ENCODE assay signal across 8 mouse cellular contexts in the genomic region with DNA sequence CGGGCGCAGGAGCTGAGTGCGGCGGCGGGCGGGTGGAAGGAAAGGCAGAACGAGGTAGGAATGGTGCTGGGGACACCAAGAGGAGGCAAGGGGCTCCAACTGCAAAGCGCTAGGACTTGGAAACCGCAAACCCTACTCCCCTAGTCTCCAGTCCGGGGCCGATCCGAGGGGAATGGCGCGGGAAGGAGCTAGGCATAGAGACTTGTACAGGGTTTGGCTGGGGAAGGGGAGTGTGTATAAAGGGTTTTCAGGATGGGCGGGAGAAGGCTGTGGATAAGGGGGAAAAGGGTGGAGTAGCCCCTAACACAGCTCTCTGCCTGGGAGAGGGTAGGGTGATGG. TPM values are rescaled to one million over a fixed set of nuclear protein-coding genes. Genes with fewer than 3 reads are reported as not detected.
DNase-seq lines count a peak whose midpoint lies in the region; ATAC-seq and TF ChIP-seq lines count a peak whose summit lies in the region.

No protein-coding gene starts in this region.

- H3K4me3 ChIP-seq in lung, embryonic 15.5 days: peak overlapping the region; percentile 43
- H3K4me3 ChIP-seq in forebrain, embryonic 10.5 days: peak overlapping the region; percentile 52
- peak overlapping the region; percentile 48 for H3K4me3 ChIP-seq in limb, embryonic 13.5 days
- peak overlapping the region; percentile 31 for H3K4me3 ChIP-seq in small intestine, adult 2 months (ENCODE audit: low read depth, low read length)

- no peak for TF ChIP-seq POLR2A in small intestine, adult 2 months (IDR thresholded peaks at IDR 0.05; ENCODE audit: low read depth, low read length)

- TF ChIP-seq CTCF in small intestine, adult 2 months (IDR thresholded peaks at IDR 0.05; ENCODE audit: extremely low read depth, insufficient read length, insufficient replicate concordance, low read depth, low read length): no peak

- peaks cover 85% of the 10 kb centered on the region for H3K27me3 ChIP-seq in lung, embryonic 15.5 days
- H3K27me3 ChIP-seq in forebrain, embryonic 10.5 days (ENCODE audit: poor library complexity, severe bottlenecking): peaks cover 100% of the 10 kb centered on the region
- H3K27me3 ChIP-seq in limb, embryonic 13.5 days: peaks cover 94% of the 10 kb centered on the region
- H3K27me3 ChIP-seq in small intestine, adult 2 months (ENCODE audit: control insufficient read depth, insufficient read depth, low read length): peaks cover 26% of the 10 kb centered on the region

- ATAC-seq in lung, embryonic 15.5 days (ENCODE audit: borderline replicate concordance, extremely low read depth, low FRiP score, low TSS enrichment): no peak
- 0 out of 2 replicates have a peak, but pooled peaks have one; percentile 11 for ATAC-seq in limb, embryonic 13.5 days (ENCODE audit: low FRiP score, low read depth)

- H3K4me2 ChIP-seq in lung, embryonic 15.5 days: peak overlapping the region; percentile 78
- peak overlapping the region; percentile 68 for H3K4me2 ChIP-seq in limb, embryonic 13.5 days (replicated peaks)

- no peaks in the 10 kb centered on the region for H3K36me3 ChIP-seq in lung, embryonic 15.5 days
- no peaks in the 10 kb centered on the region for H3K36me3 ChIP-seq in forebrain, embryonic 10.5 days (replicated peaks)
- no peaks in the 10 kb centered on the region for H3K36me3 ChIP-seq in limb, embryonic 13.5 days
- H3K36me3 ChIP-seq in small intestine, adult 2 months (ENCODE audit: control insufficient read depth, insufficient read depth, low read length): no peaks in the 10 kb centered on the region

- no peaks in the 10 kb centered on the region for H3K4me1 ChIP-seq in lung, embryonic 15.5 days
- H3K4me1 ChIP-seq in forebrain, embryonic 10.5 days: 0 out of 2 replicates have a peak, but pooled peaks cover 3% of the 10 kb centered on the region
- no peaks in the 10 kb centered on the region for H3K4me1 ChIP-seq in limb, embryonic 13.5 days
- H3K4me1 ChIP-seq in small intestine, adult 2 months (ENCODE audit: control insufficient read depth, insufficient read depth, insufficient read length, low read length): no peaks in the 10 kb centered on the region

- 6% methylated on average over 15 of the region's 15 CpGs for whole genome bisulfite sequencing in lung, embryonic 15.5 days
- 9% methylated on average over 15 of the region's 15 CpGs for WGBS in forebrain, embryonic 10.5 days
- 21% methylated on average over 15 of the region's 15 CpGs for WGBS in limb, embryonic 13.5 days
- WGBS in small intestine, adult 2 months: 19% methylated on average over 15 of the region's 15 CpGs

- no peak overlapping the region for H3K27ac ChIP-seq in lung, embryonic 15.5 days
- H3K27ac ChIP-seq in forebrain, embryonic 10.5 days: no peak overlapping the region
- no peak overlapping the region for H3K27ac ChIP-seq in limb, embryonic 13.5 days
- H3K27ac ChIP-seq in small intestine, adult 2 months (ENCODE audit: insufficient read depth, low read depth, low read length): no peak overlapping the region

- H3K9me3 ChIP-seq in lung, embryonic 15.5 days: no peaks in the 10 kb centered on the region
- peaks cover 14% of the 10 kb centered on the region for H3K9me3 ChIP-seq in forebrain, embryonic 10.5 days
- peaks cover 7% of the 10 kb centered on the region for H3K9me3 ChIP-seq in limb, embryonic 13.5 days

- no peak for DNase-seq in lung, postnatal 25 days (ENCODE audit: low spot score)
- peak; percentile 34 for DNase-seq in forebrain, embryonic 10.5 days (ENCODE audit: extremely low spot score, low spot score)
- DNase-seq in Muller cell, postnatal 12 days (ENCODE audit: inconsistent ontology term): no peak
- no peak for DNase-seq in thymus, adult 18-20 months
- no peak for DNase-seq in cerebellum, postnatal 4 days (ENCODE audit: low spot score in 2 of 2)

- H3K9ac ChIP-seq in lung, embryonic 15.5 days: peak overlapping the region; percentile 16; the same call in 1 of the 2 replicates
- H3K9ac ChIP-seq in limb, embryonic 13.5 days: no peak overlapping the region

RNA-seq across cellular contexts. Expression of gene Gpr50, which starts 1.2 kb away (rescaled TPM):
- 0.19 and 0.21 TPM in 2 replicates for polyA plus RNA-seq in lung, embryonic 15.5 days (2015; fragmentation: Nextera tagmentation; extraction: Ambion mirVana)
- polyA plus RNA-seq in forebrain, embryonic 10.5 days (2016; fragmentation: Nextera tagmentation; extraction: Ambion mirVana): 5.3 and 10.4 TPM in 2 replicates
- 0.88 and 1.4 TPM in 2 replicates for polyA plus RNA-seq in limb, embryonic 13.5 days (2015; fragmentation: Nextera tagmentation; extraction: Ambion mirVana)
- 0.18 TPM in 1 of 2 replicates, not detected in the other for polyA plus RNA-seq in small intestine, adult 2 months (2012; rRNA removed)
